Mouse (Mus musculus) urinary bladder, adult 18-20 months (tissue): ENCODE results near the gene Dnaaf2.
"Not testable (repeated sequence)": the region's sequence is repeated elsewhere in the genome, so short reads cannot be mapped to it uniquely, and the experiment has no call there.

Source experiments
- DNase-seq, 2 experiments: peaks; one replicate each; pipeline ENCODE4 v3.0.0; 2022; ENCODE audit warnings: low spot score in 2 of 2, mixed read lengths in 2 of 2

Gene Dnaaf2

DNA sequence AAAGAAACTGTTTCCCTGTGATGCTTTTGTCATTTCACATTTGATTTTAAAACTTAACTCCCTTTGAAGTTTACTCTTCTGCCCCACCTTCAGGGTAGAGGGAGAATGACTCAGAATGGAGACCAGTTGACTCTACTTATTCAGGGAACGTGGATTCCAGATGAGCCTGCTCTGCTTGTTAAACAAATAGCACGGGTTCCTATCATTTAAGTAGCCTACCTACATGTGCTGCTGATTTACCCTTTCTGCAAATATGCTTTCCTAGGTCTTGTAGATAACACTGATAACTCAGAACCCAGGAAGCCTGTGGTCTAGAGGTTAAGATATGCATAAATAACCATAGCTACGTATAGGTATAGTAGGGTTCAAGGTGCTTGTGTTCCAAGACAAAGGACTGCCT is 33.3 kb downstream of the Dnaaf2 start:
- DNase-seq, result peak in 1 of 2 experiments; percentile 14

DNA sequence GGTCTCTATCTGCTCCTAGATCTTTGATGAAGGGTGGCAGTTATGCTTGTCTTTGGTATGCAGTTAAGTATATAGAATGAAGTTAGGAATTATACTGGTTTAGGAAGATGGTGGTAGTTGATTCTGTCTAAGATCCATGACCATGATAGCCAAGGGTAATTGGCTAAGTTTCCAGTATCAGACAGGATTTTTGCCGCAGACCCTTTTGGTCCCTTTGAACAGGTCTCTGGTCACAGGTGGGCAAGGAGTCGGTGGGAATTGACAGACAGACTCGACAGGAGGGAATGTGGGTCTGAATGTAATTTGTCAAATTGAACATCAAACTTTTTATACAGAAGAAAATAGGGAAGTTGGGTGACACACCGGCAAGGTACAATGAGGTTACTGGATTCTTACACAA is 34.6 kb downstream of the Dnaaf2 start:
- not testable (repeated sequence) for DNase-seq

DNA sequence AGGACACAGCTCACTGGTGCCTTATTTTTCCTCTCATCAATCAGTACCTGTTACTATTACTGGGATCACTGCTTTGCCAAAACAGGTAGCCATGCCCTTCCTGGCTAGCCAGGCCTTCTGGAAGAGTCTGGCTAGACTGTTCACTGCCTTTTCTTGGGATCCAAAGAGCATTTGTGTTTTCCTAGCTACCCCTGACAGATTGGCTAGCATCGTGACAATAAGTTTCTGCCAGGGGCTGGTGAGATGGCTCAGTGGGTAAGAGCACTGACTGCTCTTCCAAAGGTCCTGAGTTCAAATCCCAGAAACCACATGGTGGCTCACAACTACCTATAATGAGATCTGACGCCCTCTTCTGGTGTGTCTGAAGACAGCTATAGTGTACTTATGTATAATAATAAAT is 37.6 kb downstream of the Dnaaf2 start:
- DNase-seq, result not testable (repeated sequence)

DNA sequence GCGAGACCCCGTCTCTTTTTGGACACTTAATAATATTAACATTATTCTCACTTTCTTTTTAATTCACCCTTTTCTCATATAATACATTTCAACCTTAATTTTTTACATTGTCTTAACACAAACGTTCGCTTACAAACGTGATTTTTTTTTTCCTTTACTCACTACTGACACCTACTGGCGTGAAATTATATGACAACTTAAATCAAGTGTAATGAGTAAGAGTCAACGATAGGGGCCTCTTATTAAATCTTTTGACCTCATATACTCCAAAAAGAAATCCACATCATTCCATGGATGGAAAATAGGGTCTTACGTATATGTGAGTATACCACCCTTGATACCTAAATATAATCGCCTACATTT is 38.7 kb downstream of the Dnaaf2 start:
- DNase-seq, result no peak

DNA sequence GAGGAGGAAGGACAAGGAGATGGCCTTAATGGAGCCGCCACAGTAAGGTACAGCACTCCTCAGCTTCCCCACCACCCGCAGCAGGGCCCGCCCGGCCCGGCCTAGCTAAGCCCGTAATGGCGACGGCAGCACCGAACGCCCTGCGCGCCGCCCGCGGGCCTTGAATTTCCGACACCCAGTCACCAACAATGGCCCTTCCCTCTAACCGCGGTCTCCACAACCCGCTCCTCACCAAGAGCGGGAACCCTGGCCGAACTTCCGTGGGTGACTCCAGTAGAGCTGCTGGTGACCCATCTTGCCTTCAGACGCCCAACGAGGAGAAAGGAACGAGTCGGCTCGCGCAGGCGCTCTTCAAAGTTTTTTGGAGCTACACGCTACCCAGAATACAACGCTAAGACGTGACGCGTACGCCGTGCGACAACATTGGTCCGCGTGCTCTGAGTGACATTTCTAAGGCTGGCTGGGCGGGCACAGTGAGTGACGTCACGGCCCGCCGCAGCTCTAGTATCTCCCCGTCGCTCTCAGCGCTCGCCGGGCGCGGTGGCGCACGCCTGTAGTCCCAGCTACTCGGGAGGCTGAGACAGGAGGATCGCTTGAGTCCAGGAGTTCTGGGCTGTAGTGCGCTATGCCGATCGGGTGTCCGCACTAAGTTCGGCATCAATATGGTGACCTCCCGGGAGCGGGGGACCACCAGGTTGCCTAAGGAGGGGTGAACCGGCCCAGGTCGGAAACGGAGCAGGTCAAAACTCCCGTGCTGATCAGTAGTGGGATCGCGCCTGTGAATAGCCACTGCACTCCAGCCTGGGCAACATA is 39.3 kb downstream of the Dnaaf2 start, which contains the start of gene Rps29:
Gene Rps29, minus strand, starts transcription at position 422 of the 813 bp plus-strand sequence.
- DNase-seq, result peak; percentile 89 to 96

DNA sequence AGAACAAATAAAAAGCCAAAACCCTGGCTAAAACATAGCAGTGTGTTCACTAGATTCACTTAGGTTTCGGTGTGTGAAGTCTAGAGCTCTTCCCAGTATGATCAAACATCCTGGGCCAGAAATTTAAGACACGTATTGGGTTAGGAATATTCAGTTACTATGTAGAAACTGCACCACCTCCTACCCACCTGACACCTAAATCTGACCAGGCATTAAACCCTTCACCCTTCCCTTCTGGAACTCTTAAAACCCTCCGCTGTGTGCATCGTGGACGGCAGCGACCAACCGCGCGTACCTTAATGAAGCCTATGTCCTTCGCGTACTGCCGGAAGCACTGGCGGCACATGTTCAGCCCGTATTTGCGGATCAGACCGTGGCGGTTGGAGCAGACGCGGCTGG is 39.9 kb downstream of the Dnaaf2 start:
- DNase-seq, result no peak

DNA sequence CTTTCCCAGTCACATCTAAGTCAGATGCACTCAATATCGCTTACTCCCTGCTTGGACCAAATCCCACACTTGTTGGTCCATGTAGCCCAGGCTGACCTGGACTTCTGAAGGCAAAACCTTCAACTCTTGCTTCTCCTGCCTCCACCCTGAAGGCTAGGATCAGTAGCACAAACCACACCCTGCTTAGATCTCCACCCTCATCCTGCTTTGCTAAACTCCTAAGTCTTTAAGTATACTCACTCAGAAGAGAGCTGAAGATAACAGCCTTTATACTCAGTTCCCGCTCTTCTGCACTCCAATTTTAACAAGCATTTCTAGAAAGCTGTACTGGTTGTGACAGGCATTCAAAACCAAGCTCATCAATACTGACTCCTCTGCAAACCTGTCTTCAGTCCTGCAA is 41.1 kb downstream of the Dnaaf2 start:
- no peak for DNase-seq

DNA sequence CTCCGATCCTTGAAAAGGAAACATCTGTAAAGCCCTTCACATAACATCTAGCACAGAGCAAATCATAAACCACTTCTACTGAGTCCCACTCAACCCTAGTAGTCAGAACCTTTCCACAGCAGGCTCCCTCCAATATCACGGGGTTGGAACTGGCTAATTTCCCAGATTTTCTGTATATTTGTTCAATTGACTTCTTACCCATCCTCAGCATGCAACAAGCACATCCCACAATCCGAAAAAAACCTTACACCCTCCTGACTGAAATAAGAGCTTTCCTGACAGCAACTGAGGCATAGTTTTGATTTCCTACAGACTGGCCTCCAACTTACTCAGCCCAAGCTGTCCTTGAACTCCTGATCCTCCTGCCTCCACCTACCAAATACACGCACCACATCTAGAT is 41.8 kb downstream of the Dnaaf2 start:
- no peak for DNase-seq

DNA sequence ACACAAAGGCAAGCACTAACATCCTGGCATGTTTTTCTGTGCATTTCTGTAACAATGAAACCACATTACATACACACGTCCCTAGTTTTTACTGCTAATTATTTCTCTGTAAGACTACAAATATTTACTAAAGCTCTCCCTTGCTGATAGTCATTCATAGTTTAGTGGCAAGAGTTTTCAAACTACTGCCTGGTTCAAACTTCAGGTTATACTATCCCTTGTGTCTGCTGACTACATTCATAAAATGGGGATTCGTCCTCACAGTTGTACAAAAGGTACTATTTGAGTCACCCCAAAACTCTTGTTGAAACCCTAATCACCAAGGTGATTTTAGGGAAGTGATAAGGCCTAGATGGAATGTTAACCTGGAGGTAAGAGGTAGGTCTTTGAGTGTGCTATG is 42.3 kb downstream of the Dnaaf2 start:
- no peak for DNase-seq

DNA sequence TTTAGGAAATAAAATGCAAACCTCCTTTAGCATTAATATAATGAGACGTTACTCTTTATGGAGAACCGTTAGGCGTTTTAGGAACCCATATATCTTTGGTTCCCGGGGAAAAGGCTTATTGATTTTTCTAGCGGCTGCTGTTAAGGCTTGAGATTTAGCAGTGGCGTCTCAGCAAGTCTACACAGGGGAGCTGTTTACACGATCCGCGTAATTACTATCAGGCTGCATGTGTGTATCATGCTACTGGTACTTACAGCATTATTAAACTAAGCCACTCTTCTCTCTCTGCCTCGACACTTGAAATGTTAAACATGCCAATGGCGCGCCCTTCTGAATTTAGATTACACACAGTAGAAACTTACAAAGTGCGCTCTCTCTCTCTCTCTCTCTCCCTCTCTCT is 48.2 kb downstream of the Dnaaf2 start:
- no peak for DNase-seq

DNA sequence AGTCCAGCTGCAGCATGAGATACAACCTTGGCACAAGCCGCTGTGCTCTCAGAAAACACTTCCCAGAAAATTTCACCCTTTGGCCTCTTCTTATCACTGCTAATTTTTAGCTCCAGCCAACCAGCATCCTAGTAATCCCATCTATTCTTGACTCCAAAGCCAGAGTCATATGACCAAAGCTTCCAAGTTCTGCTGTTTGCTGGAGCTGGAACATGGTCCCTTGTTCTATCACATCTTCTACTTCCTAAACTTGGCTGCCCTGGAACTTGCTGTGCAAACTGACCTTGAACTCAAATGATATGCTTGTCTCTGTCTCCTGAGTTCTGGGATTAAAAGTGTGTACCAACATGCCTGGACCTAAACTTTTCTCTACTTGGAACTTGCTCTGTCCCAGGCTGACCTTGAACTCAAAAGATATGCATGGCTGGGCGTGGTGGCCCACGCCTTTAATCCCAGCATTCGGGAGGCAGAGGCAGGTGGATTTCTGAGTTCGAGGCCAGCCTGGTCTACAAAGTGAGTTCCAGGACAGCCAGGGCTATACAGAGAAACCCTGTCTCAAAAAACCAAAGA is 51.0 kb downstream of the Dnaaf2 start:
- DNase-seq, result no peak

DNA sequence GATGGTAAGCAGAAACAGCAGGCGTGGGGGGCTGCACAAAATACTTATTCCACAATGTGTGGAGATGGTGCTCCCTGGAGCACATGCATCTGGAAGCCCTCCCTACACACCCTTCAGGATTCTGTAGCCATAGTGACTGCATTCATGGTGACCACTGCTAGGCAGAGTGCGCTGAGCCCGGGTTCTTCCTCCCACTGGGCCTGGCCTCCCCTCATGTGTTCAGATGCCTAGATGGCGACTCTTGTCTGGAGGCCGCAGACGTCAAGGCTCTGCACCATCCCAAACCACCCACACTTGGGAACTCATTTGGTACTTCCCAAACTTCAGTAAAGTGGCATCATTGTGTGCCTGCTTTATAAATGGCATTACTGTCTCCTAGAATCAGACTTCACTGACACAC is 54.8 kb downstream of the Dnaaf2 start:
- no peak for DNase-seq

DNA sequence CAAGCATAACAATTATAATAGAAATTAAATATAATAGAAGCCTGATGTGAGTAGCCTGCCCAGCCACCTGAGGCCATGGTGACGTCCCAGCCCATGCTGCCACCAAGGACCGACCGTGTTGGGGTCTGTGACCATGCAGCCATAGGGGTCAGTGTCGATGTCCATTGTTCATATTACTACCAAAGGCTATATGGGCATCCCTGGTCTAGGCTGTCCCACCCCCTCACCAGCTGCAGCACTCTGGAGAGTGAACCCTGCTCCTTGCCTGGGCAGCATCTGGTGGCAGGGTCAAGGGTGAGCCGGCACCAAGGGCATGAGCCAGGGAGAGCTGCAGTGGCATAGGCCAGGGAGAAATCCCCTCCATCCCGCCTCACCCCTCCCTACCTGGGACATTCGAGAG is 58.4 kb downstream of the Dnaaf2 start:
- DNase-seq, result no peak

DNA sequence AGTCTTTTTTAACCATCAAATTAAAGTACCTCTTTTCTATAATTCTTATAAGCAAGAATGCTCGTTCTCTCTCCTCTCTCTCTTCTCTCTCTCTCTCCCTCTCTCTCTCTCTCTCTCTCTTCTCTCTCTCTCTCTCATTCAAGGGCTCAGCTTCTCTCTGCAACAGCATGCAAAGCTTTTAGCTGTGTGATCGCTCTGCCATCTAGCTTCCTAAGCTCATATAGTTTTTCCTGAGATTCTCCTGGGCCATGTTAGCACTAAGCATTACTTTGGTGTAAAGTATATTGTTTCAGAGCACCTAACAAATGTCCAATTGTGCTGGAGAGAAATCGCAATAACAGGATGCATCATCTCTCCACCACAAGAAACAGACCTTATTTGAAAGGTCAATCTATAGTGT is 59.0 kb downstream of the Dnaaf2 start:
- no peak for DNase-seq
